Mouse (Mus musculus) bone marrow macrophage, adult 2 months (primary cell): ENCODE results near the gene Slc39a11. TPM values are rescaled to one million over a fixed set of nuclear protein-coding genes. Genes with fewer than 3 reads are reported as not detected.

Experiments
- H3K27ac ChIP-seq: 2 replicates; pipeline ENCODE4 v1.5.1; 2012; ENCODE audit warnings: low read depth, low read length; ENCODE audit not compliant: insufficient read depth
- H3K4me1 ChIP-seq: 2 replicates; pipeline ENCODE4 v1.6.1; 2012; ENCODE audit warnings: low read length; ENCODE audit not compliant: control insufficient read depth, insufficient read depth
- H3K4me3 ChIP-seq: 2 replicates; pipeline ENCODE4 v1.5.1; 2012; ENCODE audit warnings: mild to moderate bottlenecking, low read length, moderate library complexity; ENCODE audit not compliant: insufficient read depth
- CTCF ChIP-seq: IDR thresholded peaks from 2 replicates; pipeline ENCODE4 v1.5.1; 2012; ENCODE audit warnings: low read depth, mild to moderate bottlenecking, low read length, moderate library complexity
- POLR2A ChIP-seq: IDR thresholded peaks from 2 replicates; pipeline ENCODE4 v1.6.1; 2012; ENCODE audit warnings: mild to moderate bottlenecking, low read depth, low read length, borderline replicate concordance
- polyA plus RNA-seq: library from polyadenylated mRNA; stranded (reverse); fragments of >200 nt; gene quantifications from 2 replicates; pipeline ENCODE4 v1.2.4, GENCODE M21; 2012; ENCODE audit not compliant: missing spikeins, insufficient read depth, insufficient read length

Slc39a11 gene
- polyA plus RNA-seq, 1 experiment = 24.3 TPM

GRCm38 (mm10) chr11:113251172-113251571, 398.7 kb downstream of the Slc39a11 start:
- TF ChIP-seq POLR2A = no peak
- TF ChIP-seq CTCF = no peak
- Histone ChIP-seq H3K4me3 (no peak overlapping the region), H3K27ac (no peak overlapping the region), H3K4me1 (peaks cover 3% of the 10 kb centered on the region)

- H3K27ac ChIP-seq = no peak overlapping the region
- peaks cover 3% of the 10 kb centered on the region for H3K4me1 ChIP-seq
- no peak overlapping the region for H3K4me3 ChIP-seq
- TF ChIP-seq CTCF (no peak), POLR2A (no peak)
Measured at GRCm38 (mm10) chr11:113246475-113246874, 403.4 kb downstream of the Slc39a11 start.

GRCm38 (mm10) chr11:113245666-113246065, 404.2 kb downstream of the Slc39a11 start:
- H3K4me3 ChIP-seq = no peak overlapping the region
- H3K4me1 ChIP-seq = peaks cover 3% of the 10 kb centered on the region
- TF ChIP-seq POLR2A = no peak
- TF ChIP-seq CTCF = no peak
- H3K27ac ChIP-seq = no peak overlapping the region

- Histone ChIP-seq H3K4me1 (no peaks in the 10 kb centered on the region), H3K4me3 (no peak overlapping the region), H3K27ac (no peak overlapping the region)
- TF ChIP-seq POLR2A (no peak), CTCF (no peak)
Measured at GRCm38 (mm10) chr11:113234432-113234831, 415.4 kb downstream of the Slc39a11 start.

- TF ChIP-seq CTCF = no peak
- no peak for TF ChIP-seq POLR2A
- H3K4me3 ChIP-seq = no peak overlapping the region
- no peak overlapping the region for H3K27ac ChIP-seq
- H3K4me1 ChIP-seq = no peaks in the 10 kb centered on the region
Measured at GRCm38 (mm10) chr11:113232049-113232448, 417.8 kb downstream of the Slc39a11 start.

GRCm38 (mm10) chr11:113230410-113231132, 419.3 kb downstream of the Slc39a11 start:
- Histone ChIP-seq H3K27ac (no peak overlapping the region), H3K4me3 (no peak overlapping the region), H3K4me1 (no peaks in the 10 kb centered on the region)
- TF ChIP-seq CTCF (no peak), POLR2A (no peak)

- Histone ChIP-seq H3K4me3 (no peak overlapping the region), H3K4me1 (no peaks in the 10 kb centered on the region), H3K27ac (no peak overlapping the region)
- no peak for TF ChIP-seq POLR2A
- TF ChIP-seq CTCF = no peak
Measured at GRCm38 (mm10) chr11:113225748-113226147, 424.1 kb downstream of the Slc39a11 start.

- Histone ChIP-seq H3K4me1 (no peaks in the 10 kb centered on the region), H3K27ac (no peak overlapping the region), H3K4me3 (no peak overlapping the region)
- TF ChIP-seq POLR2A (no peak), CTCF (no peak)
Measured at GRCm38 (mm10) chr11:113223756-113224323, 426.0 kb downstream of the Slc39a11 start.

GRCm38 (mm10) chr11:113221267-113222195, 428.3 kb downstream of the Slc39a11 start:
- Histone ChIP-seq H3K4me3 (no peak overlapping the region), H3K4me1 (no peaks in the 10 kb centered on the region), H3K27ac (no peak overlapping the region)
- no peak for TF ChIP-seq CTCF
- no peak for TF ChIP-seq POLR2A
